Mouse (Mus musculus) hindbrain, embryonic 16.5 days (tissue): ENCODE measurements at regions not wholly inside any gene's neighbourhood (a gene's known extent, or its start where the extent isn't known, plus 50 kb on each side); places are given as distances from the start of the nearest gene placed in this dataset.

Source experiments
- ATAC-seq: fragments of 200-750 bp; cut with Nextera tagmentation; 2 replicates; pipeline ENCODE4 v1.8.0; 2017; ENCODE audit warnings: moderate TSS enrichment, moderate library complexity
- H3K27ac ChIP-seq: fragments of 300-500 bp; sonication (generic); 2 replicates; pipeline ENCODE4 v1.5.1; 2014; ENCODE audit warnings: low read depth, mild to moderate bottlenecking, control low read depth, low read length, moderate library complexity
- H3K27me3 ChIP-seq: fragments of 300-500 bp; sonication (generic); replicated peaks from 2 replicates; pipeline ENCODE4 v1.6.1; 2014; ENCODE audit warnings: low read length; ENCODE audit not compliant: control insufficient read depth, insufficient read depth
- H3K36me3 ChIP-seq: fragments of 300-500 bp; sonication (generic); 2 replicates; pipeline ENCODE4 v1.6.1; 2014; ENCODE audit warnings: mild to moderate bottlenecking, low read length, moderate library complexity, mixed read lengths; ENCODE audit not compliant: control insufficient read depth, insufficient read depth
- H3K4me1 ChIP-seq: fragments of 300-500 bp; sonication (generic); 2 replicates; pipeline ENCODE4 v1.6.1; 2014; ENCODE audit warnings: low read depth, low read length; ENCODE audit not compliant: control insufficient read depth, insufficient read depth
- H3K4me2 ChIP-seq: fragments of 300-500 bp; sonication (generic); 2 replicates; pipeline ENCODE4 v1.6.1; 2014; ENCODE audit warnings: mild to moderate bottlenecking, low read length, control low read depth, moderate library complexity
- H3K4me3 ChIP-seq: fragments of 300-500 bp; sonication (generic); 2 replicates; pipeline ENCODE4 v1.5.1; 2014; ENCODE audit warnings: mild to moderate bottlenecking, low read length, control low read depth, moderate library complexity
- H3K9ac ChIP-seq: fragments of 300-500 bp; sonication (generic); 2 replicates; pipeline ENCODE4 v1.6.1; 2014; ENCODE audit warnings: low read depth, mild to moderate bottlenecking, control low read depth, low read length, moderate library complexity
- H3K9me3 ChIP-seq: fragments of 300-500 bp; sonication (generic); 2 replicates; pipeline ENCODE4 v1.6.1; 2014; ENCODE audit warnings: mild to moderate bottlenecking, low read length, moderate library complexity; ENCODE audit not compliant: control insufficient read depth
- WGBS: fragments of 180-500 bp; shearing (Covaris S2); extraction: QIAGEN DNeasy Blood & Tissue Kit; methylation state at CpG from one replicate; pipeline ENCODE4 v1.1.7; 2014; 5-methylcytosine and 5-hydroxymethylcytosine counted together

DNA sequence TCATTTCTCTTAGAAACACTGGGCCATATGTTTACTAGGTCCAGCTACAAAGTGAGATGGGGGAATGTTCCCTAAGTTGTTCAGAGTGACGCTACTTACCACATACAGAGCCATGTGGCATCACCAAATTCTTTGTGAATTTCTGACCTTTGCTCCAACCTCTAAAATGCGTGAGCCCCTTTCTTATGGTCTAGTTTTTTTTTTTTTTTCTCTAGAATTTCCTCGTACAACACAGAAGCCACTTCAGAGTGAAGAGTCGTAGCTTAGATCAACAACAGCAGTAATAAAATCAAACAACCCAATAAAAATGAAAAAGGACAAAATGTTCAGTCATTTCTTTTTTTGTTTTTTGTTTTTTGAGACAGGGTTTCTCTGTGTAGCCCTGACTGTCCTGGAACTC, 122.2 kb upstream of the Fggy start:
- Histone ChIP-seq H3K4me2 (no peak overlapping the region), H3K4me1 (no peaks in the 10 kb centered on the region), H3K9ac (no peak overlapping the region), H3K36me3 (no peaks in the 10 kb centered on the region), H3K27me3 (no peaks in the 10 kb centered on the region), H3K4me3 (no peak overlapping the region), H3K9me3 (no peaks in the 10 kb centered on the region), H3K27ac (no peak overlapping the region)
- ATAC-seq = no peak
- 73% methylated on average over 4 of the region's 4 CpGs for WGBS

DNA sequence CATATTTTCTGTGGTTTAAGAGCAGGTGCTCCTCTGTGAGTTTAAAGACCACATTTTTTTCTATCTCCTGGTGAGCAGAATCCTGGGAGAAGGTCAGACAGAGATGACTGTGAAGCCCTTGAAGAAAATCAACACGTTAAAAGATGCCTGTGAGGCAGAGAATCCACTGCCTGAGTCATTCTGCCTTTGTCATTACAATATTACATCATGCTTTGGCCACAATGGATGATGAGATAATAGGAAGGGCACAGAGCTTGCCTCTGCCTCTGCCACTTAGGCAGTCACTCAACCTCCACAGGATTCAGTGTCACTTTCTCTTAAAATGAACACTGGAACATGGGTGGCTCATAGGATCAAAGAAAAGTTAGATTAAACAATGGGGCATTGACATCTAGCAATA, 117.5 kb upstream of the Fggy start:
- no peak for ATAC-seq
- Histone ChIP-seq H3K27ac (no peak overlapping the region), H3K9me3 (no peaks in the 10 kb centered on the region), H3K4me1 (no peaks in the 10 kb centered on the region), H3K36me3 (no peaks in the 10 kb centered on the region), H3K27me3 (no peaks in the 10 kb centered on the region), H3K9ac (no peak overlapping the region), H3K4me2 (no peak overlapping the region), H3K4me3 (no peak overlapping the region)
- WGBS = 20% methylated on average over 1 of the region's 1 CpGs

DNA sequence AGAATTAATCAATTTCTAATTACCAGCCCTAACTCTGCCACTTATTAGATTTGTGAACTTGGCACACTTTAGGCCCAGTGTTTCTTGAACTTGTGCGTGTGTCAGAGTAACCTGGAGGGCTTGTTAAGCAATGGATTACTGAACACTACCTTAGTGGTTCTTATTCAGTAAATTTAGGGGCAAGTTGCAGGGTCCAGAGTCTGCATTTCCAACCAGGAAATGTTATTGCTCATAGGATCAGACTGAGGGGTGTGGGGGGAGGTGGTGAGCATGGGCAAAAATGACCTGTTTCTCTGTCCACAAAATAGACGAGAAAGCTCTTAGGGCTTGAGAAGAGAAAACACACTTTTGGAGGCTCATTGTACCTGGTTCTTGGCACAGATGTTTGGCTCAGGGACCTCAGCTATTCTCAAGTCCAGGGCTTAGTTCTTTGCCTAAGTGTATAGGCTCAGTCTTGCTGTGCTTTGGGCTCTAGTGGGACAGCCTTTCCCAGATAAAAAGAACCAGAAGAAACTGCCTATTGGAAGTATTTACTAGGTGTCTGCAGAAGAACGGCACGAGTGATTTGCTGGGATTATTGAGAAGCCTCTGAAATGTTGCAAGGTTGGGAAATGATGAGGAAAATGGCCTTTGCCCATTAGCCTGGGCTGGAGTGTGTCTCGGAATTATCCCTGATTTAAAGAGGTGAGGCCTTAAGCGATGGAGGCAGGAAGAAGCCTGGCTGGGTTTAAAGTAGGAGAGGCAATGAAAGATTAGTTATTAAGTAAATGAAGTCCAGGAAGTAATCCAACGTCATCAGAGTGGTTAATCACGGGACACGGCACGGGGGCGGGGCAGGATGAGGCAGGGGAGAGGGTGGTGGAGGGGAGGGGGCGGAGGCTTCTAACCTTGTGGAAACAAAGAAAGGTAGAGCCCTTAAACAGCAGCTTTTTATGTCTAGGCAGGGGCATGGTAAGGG, 113.2 kb upstream of the Fggy start:
- Histone ChIP-seq H3K27me3 (no peaks in the 10 kb centered on the region), H3K4me3 (no peak overlapping the region), H3K4me2 (no peak overlapping the region), H3K9me3 (no peaks in the 10 kb centered on the region), H3K4me1 (no peaks in the 10 kb centered on the region), H3K27ac (no peak overlapping the region), H3K36me3 (no peaks in the 10 kb centered on the region), H3K9ac (no peak overlapping the region)
- no peak for ATAC-seq
- 62% methylated on average over 12 of the region's 12 CpGs for WGBS

DNA sequence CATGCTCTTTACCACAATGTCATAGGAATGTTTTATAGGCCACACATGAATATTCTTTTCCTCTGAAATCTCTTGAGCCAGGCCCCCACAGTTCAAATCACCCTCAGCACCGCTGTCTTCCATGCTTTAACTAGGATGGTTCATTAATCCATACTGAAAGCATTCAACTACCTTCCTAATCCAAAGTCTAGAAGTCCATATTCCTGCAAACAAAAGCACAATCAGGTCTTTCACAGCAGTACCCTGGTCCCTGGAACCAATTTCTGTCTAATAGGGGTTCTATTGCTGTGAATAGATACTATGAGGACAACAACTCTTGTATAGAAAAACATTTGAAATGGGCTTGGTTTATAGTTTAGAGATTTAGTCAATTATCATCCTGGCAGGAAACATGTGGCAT, 107.0 kb upstream of the Fggy start:
- Histone ChIP-seq H3K4me3 (no peak overlapping the region), H3K9ac (no peak overlapping the region), H3K9me3 (no peaks in the 10 kb centered on the region), H3K4me1 (no peaks in the 10 kb centered on the region), H3K4me2 (no peak overlapping the region), H3K36me3 (no peaks in the 10 kb centered on the region), H3K27me3 (no peaks in the 10 kb centered on the region), H3K27ac (no peak overlapping the region)
- ATAC-seq = no peak
- WGBS = 81% methylated on average over 1 of the region's 1 CpGs

GRCm38 (mm10) chr4:95451831-95452230, 105.5 kb upstream of the Fggy start:
- 90% methylated on average over 3 of the region's 3 CpGs for WGBS
- no peak overlapping the region for H3K4me2 ChIP-seq
- H3K9me3 ChIP-seq = no peaks in the 10 kb centered on the region
- no peaks in the 10 kb centered on the region for H3K4me1 ChIP-seq
- H3K27me3 ChIP-seq = no peaks in the 10 kb centered on the region
- ATAC-seq = no peak
- H3K27ac ChIP-seq = no peak overlapping the region
- no peaks in the 10 kb centered on the region for H3K36me3 ChIP-seq
- H3K4me3 ChIP-seq = no peak overlapping the region
- H3K9ac ChIP-seq = no peak overlapping the region

- H3K36me3 ChIP-seq = no peaks in the 10 kb centered on the region
- H3K4me3 ChIP-seq = no peak overlapping the region
- H3K9me3 ChIP-seq = no peaks in the 10 kb centered on the region
- H3K27me3 ChIP-seq = no peaks in the 10 kb centered on the region
- 83% methylated on average over 1 of the region's 1 CpGs for WGBS
- no peak overlapping the region for H3K4me2 ChIP-seq
- no peak for ATAC-seq
- no peak overlapping the region for H3K27ac ChIP-seq
- no peaks in the 10 kb centered on the region for H3K4me1 ChIP-seq
- no peak overlapping the region for H3K9ac ChIP-seq
Measured at GRCm38 (mm10) chr4:95456318-95456717, 101.0 kb upstream of the Fggy start.

GRCm38 (mm10) chr4:95456943-95457342, 100.4 kb upstream of the Fggy start:
- no peak for ATAC-seq
- Histone ChIP-seq H3K27me3 (no peaks in the 10 kb centered on the region), H3K9ac (no peak overlapping the region), H3K9me3 (no peaks in the 10 kb centered on the region), H3K27ac (no peak overlapping the region), H3K4me1 (no peaks in the 10 kb centered on the region), H3K4me2 (no peak overlapping the region), H3K4me3 (no peak overlapping the region), H3K36me3 (no peaks in the 10 kb centered on the region)
- 90% methylated on average over 5 of the region's 5 CpGs for whole genome bisulfite sequencing

DNA sequence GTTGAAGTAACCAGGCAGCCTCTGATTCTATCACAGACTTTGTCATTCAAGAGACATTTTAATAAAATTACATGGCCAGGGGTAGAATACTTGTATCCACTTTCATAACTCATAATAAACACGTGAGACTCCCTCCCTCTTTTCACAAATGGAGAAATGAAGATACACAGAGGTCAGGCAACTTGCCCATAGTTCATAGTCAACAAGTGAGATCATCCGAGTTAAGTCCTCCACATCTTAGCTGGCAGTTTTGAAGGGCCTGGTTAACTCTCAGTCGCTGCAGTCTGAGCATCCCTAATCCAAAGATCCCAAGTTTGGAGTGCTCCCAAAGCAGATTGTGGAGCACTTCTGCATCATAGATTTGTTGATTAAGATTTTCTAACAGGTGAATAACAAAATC, 94.8 kb upstream of the Fggy start:
- H3K36me3 ChIP-seq = no peaks in the 10 kb centered on the region
- H3K4me2 ChIP-seq = no peak overlapping the region
- H3K27ac ChIP-seq = no peak overlapping the region
- WGBS = 83% methylated on average over 3 of the region's 3 CpGs
- no peaks in the 10 kb centered on the region for H3K27me3 ChIP-seq
- H3K9ac ChIP-seq = no peak overlapping the region
- ATAC-seq = no peak
- no peak overlapping the region for H3K4me3 ChIP-seq
- no peaks in the 10 kb centered on the region for H3K4me1 ChIP-seq
- H3K9me3 ChIP-seq = no peaks in the 10 kb centered on the region

DNA sequence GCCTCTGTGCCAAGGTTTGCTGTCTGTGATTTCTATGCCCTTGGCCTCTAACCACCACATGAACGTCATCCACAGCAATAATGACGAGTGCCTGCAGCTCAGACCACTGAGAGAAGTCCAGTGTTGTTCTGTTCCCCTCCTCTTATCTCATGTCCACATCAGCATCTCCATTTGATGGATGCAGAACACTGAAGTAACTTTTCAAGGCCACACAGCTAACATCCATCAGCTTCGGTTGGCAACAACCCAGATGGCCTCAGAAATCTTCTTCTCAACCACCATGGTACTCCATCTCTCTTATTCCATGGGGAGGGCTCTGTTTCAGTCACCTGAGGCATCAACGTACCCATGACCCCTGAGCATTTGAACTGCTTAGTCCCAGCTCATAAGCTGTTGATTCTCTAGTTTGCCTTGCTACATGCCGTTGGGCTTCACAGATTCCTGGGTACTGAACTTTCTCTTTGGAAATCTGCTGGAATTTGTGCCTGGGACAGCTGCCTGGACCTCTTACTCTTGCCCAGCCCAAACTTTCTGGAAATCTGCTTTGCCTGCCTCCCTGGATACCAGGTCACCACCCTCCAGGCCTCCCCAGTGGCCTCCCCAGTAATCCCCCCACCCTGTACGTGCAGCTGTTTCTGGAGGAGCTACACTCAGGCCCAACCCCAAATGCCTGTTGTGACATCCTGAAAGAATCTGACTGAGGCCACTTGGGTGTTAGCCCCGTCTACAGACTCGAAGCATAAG, 94.1 kb upstream of the Fggy start:
- no peak overlapping the region for H3K9ac ChIP-seq
- H3K4me3 ChIP-seq = no peak overlapping the region
- no peak overlapping the region for H3K4me2 ChIP-seq
- WGBS = 85% methylated on average over 8 of the region's 8 CpGs
- H3K4me1 ChIP-seq = no peaks in the 10 kb centered on the region
- no peaks in the 10 kb centered on the region for H3K27me3 ChIP-seq
- H3K27ac ChIP-seq = no peak overlapping the region
- no peaks in the 10 kb centered on the region for H3K9me3 ChIP-seq
- no peaks in the 10 kb centered on the region for H3K36me3 ChIP-seq
- ATAC-seq = no peak
